Mouse (Mus musculus): ENCODE results near the gene Rpusd3.

Rpusd3 gene

DNA sequence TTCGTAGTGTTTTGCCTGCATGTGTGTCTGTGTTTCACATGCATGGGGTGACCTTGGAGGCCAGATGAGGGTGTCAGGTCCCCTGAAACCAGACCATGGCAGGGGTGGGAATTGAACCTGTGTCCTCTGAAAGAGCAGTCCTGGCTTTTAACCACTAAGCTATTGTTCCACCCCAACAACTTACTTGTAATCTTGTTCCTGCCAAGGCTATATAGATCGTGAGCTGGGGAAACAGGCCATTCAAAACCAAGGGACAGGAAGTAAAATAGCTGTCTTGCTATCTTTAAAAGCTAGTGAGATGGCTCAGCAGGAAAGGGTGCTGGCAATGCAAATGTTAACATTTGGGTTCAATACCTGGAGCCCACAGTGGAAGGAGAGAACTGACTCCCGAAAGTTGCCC, 10.8 kb upstream of the Rpusd3 start:
- no peak for DNase-seq

DNA sequence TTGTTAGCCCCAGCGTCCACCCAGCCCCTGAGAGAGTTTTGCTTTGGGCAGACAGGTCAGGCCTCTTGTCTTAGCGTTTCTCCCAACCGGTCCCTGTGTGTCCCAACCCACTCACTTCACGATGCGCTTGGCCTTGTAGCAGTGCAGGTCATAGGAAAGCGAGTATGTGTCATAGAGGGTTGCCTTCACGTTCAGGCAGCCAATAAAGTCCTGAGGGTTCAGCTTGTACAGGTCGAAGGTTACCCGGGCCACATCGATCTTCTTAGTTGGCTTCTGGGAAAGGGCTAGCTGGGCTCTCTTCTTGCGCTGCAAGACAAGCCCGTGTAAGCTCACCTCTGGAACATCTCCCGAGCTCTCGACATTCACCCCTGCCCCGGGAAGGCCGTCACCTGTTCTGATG, 8.9 kb upstream of the Rpusd3 start:
- DNase-seq = no peak

DNA sequence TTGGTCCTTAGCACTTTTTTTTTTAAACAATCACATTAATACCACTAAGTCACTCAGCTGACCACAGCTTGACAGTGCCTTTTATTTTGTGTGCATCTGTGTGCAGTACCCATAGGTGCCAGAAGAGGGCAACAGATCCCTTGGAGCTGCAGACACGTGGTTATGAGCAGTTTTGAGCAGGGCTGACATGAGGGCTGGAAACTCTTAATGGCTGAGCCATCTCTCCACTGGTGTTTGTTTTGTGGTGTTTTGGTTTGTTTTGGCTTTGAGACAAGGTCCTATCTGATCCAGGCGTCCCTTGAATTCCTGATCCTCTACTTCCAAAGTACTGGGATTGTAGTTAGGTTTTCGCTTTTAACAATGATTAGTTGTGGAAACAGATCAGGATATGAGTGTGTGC, 8.3 kb upstream of the Rpusd3 start:
- DNase-seq = peak in 1 of 2 experiments; percentile 56

DNA sequence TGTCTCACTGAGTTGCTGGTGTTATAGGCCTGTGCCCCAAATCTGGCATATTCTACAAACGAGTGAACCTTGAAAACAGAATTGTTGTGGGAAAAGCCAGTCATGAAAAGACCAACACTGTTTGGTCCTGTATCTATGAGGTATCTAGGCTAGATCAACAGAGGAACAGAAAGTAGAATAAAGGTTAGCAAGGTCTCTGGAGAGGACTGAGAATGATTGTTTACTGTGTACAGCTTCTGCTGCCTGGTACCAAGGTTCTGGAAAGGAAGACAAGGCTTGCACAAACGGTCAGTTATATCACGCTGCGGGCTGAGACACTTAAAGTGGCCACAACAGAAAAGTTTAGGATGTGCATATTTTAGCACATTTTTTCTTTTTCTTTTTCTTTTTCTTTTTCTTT, 7.6 kb upstream of the Rpusd3 start:
- no peak for DNase-seq

DNA sequence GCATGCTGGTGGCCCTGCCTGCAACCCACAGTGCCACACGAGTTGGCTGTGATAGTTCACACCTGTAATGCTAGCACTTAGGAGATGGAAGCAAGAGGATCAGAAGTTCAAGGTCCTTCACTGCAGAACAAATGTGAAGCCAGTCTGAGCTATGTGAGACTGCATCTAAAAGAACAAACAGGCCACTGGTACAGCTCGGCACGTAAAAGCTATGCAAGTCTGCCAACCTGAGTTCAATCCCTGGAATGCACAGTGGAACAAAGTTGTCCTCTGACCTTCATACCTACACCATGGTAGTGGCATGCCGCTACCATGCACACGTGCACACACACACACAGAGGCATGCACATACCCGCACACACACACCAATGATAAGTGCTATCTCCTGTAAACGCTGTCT, 5.0 kb upstream of the Rpusd3 start:
- DNase-seq = no peak

DNA sequence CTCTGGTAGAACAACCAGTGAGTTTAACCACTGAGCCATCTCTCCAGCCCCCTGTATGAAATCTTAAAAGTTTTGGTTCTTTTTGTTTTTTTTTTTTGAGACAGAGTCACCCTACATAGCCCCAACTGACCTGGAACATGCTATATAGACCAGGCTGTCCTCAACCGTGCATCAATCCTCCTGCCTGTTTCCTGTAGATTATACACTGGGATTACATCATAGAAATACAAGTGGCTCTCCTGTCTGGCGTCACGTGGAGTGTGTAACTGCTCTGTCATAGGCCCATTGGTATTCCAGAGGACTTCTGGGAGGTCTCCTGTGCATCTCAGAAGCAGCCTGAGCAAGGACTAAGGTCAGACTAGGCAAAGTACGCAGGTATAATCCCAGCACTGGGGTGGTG, 3.9 kb upstream of the Rpusd3 start:
- no peak for DNase-seq

DNA sequence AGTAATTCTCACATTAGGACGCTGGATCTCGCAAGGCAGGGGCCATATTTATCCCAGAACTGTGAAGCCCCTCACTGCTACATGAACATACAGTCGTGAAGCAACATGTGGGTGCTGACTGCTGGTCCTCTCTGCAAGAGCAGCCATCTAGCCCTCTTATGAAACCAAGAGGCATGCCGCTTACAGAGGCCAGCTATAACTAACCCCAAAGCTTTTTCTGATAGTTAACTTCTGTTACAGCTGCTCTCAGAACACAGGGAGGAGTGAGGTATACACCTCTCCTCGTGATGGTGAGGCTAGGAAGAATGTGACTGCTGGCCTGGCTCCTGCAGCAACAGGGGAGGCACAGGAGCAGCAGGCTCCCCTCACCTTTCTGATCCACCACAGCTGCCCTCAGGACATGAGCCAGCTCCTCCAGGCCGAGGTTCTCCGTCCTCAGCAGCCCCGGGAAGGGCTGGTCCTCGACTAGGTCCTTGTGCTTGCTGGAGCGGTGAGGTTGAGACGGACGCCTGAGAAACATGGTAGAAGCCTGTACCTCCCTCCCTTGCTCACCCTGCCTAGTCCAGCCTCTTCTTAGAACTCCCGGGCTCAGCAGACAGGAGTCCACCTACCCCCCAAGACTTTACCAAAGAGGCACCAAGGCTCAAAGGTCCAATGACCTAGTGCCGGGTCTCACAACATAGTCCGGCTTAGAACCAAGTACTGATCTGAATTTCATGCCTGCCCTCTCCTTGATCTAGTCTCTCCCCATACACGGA, 520 bp downstream of the Rpusd3 start:
- no peak for DNase-seq

DNA sequence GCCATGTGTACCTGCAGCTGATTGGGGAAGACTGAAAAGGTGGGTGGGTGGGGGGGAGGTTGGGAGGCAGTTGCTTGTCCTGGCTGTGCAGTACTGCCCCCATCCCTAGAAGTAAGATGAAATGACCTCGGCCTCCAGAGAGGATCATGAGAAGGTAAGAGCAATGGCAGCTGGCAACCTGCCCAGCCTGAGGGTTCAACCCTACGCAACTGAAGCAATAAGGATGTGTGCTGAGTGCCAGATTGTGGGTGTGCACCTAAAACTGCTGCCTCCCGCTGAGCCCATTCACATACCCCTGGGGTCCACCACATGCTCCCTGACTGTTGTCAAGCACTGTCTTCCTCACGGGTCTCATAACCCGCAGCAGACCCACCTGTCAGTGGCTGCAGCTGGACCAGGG, 2.7 kb downstream of the Rpusd3 start:
- no peak for DNase-seq

DNA sequence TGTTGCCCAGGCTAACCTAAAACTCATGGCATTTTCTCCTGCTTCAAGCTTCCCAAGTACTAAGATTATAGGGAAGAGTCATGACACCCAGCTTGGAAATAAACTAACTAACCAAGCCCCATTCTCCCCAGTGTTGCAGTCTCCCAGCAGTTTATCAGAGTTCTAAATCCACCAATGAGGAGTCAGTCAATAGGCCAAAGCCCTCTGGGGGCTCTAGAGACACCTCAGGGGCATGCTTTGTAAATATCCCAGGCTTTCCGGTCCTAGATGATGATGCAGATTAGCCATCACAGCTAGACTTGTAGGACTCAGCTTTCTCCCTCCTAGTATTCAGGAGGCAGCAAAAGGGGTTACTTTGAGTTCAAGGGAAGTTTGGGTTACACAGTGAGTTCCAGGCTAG, 9.1 kb downstream of the Rpusd3 start:
- no peak for DNase-seq

DNA sequence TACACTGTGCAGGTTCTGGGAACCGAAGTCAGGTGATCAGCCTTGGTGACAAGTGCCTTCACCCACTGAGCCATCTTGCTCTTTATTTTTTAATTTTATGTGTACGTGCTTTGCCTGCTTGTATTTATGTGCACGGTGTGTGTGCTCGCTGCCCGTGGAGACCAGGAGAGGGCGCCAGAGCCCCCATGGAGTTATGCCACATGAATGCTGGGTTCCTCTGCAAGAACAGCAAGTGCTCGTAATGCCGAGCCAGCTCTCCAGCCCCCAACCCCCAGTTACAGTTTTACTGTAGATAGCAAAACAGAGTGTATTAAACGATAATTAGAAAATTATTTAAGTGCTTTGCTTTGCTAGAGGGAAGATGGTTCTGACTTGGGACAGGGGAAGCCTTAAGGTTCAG, 12.5 kb downstream of the Rpusd3 start:
- no peak for DNase-seq

DNA sequence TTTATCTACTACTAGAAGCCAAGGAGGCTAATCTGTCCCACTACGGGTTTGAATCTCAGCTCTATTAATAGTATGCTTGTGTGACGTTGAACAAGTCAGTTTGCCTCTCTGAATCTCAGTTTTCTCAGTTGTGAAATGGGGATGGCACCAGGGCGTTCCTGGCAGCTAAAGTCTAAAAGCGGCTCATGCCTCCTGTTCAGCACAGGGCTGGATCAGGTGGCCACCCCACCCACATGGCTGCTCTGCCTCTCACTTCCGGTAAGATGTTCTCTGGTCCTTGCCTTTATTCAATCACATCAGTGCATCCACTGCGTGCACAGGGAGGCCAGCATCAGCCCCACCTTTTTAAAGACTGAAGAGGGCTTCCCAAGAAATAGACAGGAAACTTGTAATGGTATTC, 13.7 kb downstream of the Rpusd3 start:
- no peak for DNase-seq

DNA sequence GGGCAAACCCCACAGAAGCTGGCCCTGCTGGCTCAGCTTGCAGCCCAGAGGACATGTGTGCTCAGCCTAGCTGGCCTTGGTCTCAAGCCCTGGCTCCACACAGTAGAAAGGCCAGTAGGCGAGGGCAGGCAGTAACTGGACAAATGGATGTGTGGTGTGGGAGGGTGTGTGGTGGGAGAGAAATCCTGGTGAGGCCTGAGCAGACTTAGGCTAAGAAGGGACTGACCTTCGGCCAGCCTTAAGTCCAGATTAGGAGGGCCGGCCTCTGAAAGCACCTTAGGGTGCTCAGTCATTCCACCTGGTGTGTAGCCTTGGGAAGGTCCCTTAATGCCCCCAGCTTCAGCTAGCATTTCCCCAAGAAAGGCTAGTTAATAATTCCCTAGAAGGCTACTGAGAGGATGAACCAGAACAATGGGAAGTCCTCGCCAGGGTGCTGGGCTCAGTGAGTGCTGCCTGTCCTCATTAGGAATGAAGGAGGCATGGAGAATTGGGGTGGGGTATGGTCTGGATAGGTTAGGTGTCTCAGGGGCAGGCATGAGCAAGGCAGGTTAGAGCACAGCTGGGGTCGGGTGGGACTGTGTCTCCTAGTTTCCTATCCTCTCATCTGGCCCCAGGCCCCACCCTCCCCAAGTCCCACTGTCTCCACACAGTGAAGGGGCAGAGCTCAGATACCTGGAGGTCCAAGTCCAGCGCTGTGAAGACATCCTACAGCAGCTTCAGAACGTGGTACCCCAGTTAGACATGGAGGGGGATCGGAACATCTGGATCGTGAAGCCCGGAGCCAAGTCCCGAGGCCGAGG, 14.3 kb downstream of the Rpusd3 start:
- peak in 1 of 2 experiments; percentile 44 for DNase-seq

DNA sequence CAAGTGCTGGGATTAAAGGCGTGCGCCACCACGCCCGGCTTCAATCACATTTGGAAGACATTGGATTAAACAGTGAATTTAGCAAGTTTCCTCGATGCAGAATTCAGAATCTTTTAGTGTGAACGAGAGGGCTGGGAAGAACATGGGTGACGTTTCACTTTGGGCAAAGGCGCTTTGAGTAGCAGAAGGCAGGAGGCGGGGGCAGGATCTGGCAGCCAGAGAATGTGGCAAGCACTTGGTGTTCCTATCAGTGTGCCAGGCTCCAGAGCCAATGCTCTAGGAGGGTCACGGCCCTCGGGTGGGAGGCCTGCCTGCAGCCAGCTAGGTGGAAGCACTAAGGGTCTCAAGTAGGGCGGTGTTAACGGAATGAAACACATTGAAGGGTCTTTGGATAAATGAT, 17.0 kb downstream of the Rpusd3 start:
- no peak for DNase-seq

DNA sequence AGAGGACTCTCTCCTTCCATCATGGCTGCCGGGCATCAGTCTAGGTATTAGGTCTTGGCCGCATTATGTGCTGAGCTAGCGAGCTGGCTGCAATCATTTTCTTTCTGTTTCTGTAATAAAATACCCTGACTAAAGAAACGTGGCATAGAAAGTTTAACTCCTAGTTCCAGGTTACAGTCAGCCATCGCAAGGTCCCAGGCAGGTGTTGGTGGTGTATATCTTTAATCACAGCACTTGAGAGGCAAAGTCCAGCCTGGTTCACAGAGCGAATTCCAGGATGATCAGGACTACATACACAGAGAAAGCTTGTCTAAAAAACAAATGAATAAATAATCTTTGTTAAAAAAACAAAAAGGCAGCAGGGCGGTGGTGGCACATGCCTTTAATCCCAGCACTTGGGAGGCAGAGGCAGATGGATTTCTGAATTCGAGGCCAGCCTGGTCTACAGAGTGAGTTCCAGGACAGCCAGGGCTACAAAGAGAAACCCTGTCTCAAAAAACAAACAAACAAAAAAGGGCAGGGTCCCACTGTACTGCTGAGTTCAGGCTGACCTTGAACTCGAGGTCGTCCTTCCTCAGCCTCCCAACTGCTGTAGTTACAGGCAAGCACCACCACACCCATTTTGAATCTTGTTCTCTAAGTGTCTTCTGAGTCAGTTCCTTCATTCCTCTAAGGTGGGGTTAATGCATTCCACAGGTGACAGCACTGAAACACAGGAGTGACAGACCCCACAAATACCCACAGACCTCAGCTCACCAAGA, 22.7 kb downstream of the Rpusd3 start:
- no peak for DNase-seq

DNA sequence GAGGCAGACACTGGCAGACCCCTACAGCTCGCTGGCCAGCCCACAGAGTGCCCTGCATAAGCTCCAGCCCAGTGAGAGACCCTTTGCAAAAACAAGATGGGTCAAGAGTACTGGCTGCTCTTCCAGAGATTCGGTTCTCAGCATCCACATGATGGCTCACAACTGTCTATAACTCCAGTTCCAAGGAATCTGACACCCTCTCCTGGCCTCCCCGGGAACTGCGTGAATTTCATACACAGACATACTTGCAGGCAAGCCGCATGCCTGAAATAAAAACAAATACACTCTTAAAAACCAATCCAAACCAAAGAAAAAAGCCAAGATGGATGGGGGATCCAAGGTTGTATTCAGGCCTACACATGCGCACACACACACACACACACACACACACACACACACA, 23.6 kb downstream of the Rpusd3 start:
- no peak for DNase-seq

DNA sequence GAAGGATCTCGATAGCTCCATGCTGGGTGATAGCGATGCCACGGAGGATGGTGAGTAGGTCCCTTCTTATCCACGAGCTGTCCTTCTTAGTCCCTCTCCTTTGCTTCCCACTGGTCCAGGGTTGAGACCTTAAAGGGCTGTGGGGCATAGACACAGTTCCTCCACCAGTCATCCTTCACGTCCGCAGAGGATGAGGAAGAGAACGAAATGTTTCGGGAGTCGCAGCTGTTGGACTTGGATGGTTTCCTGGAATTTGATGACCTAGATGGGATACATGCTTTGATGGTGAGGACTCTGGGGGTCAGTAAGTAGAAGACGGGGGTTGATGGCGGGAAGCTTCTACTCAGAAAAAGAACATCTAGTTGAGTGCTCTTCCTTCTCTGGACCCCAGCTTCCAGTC, 24.3 kb downstream of the Rpusd3 start:
- no peak for DNase-seq

DNA sequence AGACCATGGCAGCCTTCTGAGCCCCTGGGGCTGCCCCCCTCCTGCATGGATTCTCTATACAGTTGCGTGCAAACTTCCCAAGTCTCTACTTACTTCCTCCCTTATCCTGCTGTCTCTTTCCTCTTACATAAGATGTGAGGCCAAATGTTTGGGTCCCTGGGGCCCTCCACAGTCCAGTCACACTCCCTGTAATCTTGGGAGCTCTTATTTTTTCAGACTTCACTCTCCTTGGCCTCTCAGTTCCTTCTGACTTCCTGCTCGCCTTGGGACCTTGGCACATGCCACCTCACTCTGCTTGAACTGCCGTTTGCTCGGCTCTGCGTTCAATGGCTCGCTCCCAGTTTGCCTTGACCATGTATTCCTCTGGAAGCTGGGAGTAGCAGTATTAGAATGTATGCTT, 25.2 kb downstream of the Rpusd3 start:
- DNase-seq = no peak

DNA sequence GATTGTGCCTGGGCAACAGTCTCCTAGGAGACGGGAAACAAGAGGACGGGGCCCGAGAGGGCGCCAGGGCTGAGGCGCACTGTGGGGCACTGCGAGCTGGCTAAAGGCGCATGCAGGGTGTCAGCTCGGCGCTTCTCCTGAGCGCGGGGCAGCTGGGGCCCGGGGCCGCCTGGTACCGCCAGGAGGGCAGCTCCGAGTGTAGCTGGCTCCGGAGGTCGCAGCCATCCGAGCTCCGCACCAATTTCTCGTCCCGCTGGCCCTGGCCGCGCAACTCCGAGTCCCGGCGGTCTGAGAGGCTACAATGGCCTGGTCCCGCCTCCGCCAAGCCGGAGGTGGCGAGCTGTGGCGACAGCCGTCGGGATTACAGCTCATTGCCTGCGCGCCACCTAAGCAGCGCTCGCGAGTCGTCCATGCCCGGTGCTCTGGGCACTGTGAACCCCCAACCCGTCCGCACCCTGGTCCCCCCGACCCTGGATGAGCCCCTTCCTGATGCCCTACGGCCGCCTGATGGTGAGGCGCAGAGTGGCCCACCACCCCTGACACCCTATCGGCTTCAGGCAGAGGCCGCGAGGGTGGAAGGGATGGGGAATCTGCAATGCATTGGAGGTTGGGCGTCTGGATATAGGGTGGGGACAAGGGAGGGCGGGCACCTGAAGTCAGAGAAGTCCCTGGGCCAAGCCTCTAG, 26.6 kb downstream of the Rpusd3 start:
- DNase-seq = peak in 1 of 2 experiments; percentile 28

DNA sequence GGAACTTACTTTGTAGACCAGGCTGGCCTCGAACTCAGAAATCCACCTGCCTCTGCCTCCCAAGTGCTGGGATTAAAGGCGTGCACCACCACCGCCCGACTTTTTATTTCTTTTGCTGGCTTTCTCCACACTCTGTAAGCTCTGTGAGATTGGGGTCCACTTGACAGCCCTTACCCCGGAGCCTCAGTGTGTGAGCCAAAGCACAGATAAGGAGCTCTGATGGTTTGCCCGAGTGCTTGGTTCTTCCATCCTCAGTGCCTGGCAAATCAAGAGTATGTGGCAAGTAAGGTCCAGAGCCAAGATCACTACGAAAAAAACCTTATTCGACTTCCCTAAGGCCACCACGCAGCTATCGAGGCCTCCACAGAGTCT, 27.1 kb downstream of the Rpusd3 start:
- DNase-seq = no peak

DNA sequence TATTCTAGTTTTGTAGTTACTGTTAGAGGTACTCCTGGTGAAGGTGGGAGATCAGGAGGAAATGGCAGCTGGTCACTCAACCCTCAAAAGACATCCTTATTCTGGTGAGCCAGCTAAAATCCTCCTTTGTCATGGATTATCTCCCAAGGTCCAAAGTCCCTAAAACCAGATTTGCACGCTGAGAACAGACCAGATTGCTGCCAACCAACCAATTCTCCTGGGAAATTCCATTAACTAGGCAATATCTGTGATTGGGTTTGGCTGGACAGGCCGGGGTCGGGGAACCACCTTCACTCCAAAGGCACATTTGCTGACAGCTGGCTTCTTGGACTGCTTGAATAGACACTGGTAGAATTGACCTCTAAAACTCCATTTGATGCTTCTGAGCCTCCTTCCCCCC, 28.4 kb downstream of the Rpusd3 start:
- peak; percentile 61 for DNase-seq

DNA sequence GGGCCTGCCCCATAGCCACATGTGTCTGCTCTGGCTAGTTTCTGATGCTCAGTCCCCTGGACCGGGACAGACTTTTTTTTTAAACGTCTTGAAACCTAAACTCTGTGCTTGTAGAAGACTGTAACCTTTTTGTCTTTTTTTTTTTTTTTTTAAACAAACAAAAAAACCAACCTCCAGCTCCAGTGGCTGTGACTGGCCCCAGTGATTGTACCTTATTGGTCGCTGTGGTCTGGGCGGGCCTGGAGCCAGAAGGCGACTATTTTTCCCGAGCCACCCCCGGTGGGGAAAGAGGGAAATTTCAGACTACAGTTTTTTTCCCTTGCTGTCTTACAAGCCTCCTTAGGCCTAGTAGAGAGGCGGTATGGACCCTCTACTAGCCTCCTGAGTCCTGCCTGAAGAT, 30.2 kb downstream of the Rpusd3 start, which contains the start of gene Ttll3:
TSS of gene Ttll3 (plus strand) at position 301 of the 400 bp plus-strand sequence.
- DNase-seq = no peak

DNA sequence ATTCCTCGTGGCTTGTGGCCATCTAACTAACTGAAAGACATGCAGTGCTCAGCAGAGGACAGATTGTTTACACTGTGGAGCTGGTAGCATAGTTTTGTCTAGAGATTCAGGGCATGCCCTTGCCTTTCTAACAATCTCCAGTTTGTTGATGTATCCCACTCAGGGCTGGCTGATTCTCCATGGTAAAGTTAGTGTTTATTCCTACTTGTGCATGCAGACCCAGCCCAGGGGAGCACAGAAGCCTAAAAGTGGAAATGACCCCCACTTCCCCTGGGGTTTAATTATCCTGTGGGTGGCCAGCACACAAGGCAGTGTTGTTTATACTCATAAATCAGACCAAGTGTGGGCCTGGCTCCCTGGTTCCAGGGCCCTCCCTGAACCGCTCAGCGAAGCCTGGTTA, 33.1 kb downstream of the Rpusd3 start:
- DNase-seq = no peak

DNA sequence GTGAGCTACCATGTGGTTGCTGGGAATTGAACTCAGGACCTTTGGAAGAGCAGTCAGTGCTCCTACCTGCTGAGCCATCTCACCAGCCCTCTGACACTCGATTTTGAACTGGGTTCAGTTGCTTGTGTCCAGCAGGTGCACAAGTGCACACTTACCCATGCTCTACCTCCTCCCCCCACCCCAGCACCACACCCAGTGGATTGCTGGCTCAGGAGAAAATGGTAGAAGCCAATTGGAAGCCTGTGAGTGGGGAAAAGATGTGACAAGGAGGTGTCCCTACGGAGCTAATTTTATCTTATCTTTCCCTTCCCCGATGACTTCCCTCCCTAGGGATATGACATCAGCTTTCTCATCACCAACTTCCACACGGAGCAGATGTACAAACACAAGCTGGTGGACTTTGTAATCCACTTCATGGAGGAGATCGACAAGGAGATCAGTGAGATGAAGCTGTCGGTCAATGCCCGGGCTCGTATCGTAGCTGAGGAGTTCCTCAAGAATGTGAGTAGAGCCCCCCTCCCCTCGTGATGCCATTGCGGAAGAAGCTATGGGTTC, 33.9 kb downstream of the Rpusd3 start:
- DNase-seq = no peak

All from kidney, adult 8-10 months (tissue).